11 mouse cellular contexts compared by ENCODE assay signal in the genomic region with DNA sequence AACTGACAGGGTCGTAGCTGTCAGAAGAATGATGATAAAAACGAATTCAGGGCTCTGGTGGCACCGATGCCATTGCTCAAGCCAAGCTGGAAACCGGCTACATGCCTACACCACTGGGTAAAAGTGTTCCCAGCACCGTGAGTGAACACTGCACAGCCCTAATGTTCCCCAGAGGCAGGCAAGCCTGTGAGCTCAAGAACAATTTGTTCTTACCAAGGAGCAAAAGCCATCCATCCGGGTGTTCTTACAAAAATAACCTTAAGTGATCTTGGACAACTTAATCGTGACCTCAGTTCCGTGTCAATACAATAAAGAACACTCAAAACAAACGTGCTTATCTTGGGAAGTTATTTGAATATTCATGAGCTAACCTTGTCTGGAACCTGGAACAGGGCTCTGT. TPM values are rescaled to one million over a fixed set of nuclear protein-coding genes. Genes with fewer than 3 reads are reported as not detected.
DNase-seq lines count a peak whose midpoint lies in the region; ATAC-seq and TF ChIP-seq lines count a peak whose summit lies in the region.
"Had no signal": no experiment of that assay in that cellular context is flagged by ENCODE, and none has a peak within 500 bp of the region (broad histone marks: within the 10 kb centered on the region; RNA-seq: fewer than 3 reads in every experiment).

No protein-coding gene starts in this region.

- no peak overlapping the region for H3K4me2 ChIP-seq in forebrain, postnatal 0 days (ENCODE audit: low read depth)
- peak overlapping the region; percentile 94 for H3K4me2 ChIP-seq in liver, embryonic 11.5 days
- H3K4me2 ChIP-seq in heart, embryonic 16.5 days (ENCODE audit: low read depth, low read length), result peak overlapping the region; percentile 95
- peak overlapping the region; percentile 97 for H3K4me2 ChIP-seq in myocyte (ENCODE audit: low read depth)
- H3K4me2 ChIP-seq: hindbrain, embryonic 14.5 days had no signal

- H3K4me3 ChIP-seq in forebrain, embryonic 10.5 days, result peak overlapping the region; percentile 76; the same call in 1 of the 2 replicates
- no peak overlapping the region for H3K4me3 ChIP-seq in forebrain, postnatal 0 days (ENCODE audit: low read depth, low read length)
- H3K4me3 ChIP-seq in liver, embryonic 11.5 days (ENCODE audit: low read depth, low read length), result peak overlapping the region; percentile 79
- peak overlapping the region; percentile 71 for H3K4me3 ChIP-seq in heart, embryonic 16.5 days (ENCODE audit: low read length)
- H3K4me3 ChIP-seq in myocyte, result peak overlapping the region; percentile 99

- TF ChIP-seq CTCF in forebrain, postnatal 0 days (IDR thresholded peaks at IDR 0.05; ENCODE audit: low read depth), result no peak

- DNase-seq in forebrain, embryonic 10.5 days (ENCODE audit: extremely low spot score, low spot score), result no peak
- no peak for DNase-seq in forebrain, postnatal 0 days
- no peak for DNase-seq in liver, embryonic 11.5 days (ENCODE audit: low spot score)
- no peak for DNase-seq in liver
- no peak for DNase-seq in right cerebral cortex, adult 18-20 months
- DNase-seq: kidney, postnatal 4 days; retina, postnatal 1 day had no signal

- H3K79me2 ChIP-seq in myocyte (ENCODE audit: control insufficient read depth, insufficient read depth), result peaks cover 71% of the 10 kb centered on the region

- H3K9ac ChIP-seq in forebrain, postnatal 0 days, result no peak overlapping the region
- H3K9ac ChIP-seq in liver, embryonic 11.5 days (ENCODE audit: low read depth, low read length), result no peak overlapping the region
- H3K9ac ChIP-seq in heart, embryonic 16.5 days (ENCODE audit: low read length), result peak overlapping the region; percentile 56; the same call in 1 of the 2 replicates
- H3K9ac ChIP-seq: hindbrain, embryonic 14.5 days had no signal

- no peak overlapping the region for H3ac ChIP-seq in myocyte (ENCODE audit: control insufficient read depth, insufficient read length)

- no peak overlapping the region for H3K27ac ChIP-seq in forebrain, embryonic 10.5 days
- no peak overlapping the region for H3K27ac ChIP-seq in forebrain, postnatal 0 days (ENCODE audit: low read depth, low read length)
- H3K27ac ChIP-seq in liver, embryonic 11.5 days (ENCODE audit: low read depth, low read length), result no peak overlapping the region
- peak overlapping the region; percentile 61 for H3K27ac ChIP-seq in heart, embryonic 16.5 days (ENCODE audit: low read length)
- H3K27ac ChIP-seq: hindbrain, embryonic 14.5 days had no signal

- H3K4me1 ChIP-seq in forebrain, embryonic 10.5 days, result peaks cover 51% of the 10 kb centered on the region
- H3K4me1 ChIP-seq in forebrain, postnatal 0 days (ENCODE audit: insufficient read depth), result peaks cover 3% of the 10 kb centered on the region
- peaks cover 29% of the 10 kb centered on the region for H3K4me1 ChIP-seq in liver, embryonic 11.5 days (replicated peaks; ENCODE audit: control insufficient read depth, insufficient read depth, low read length)
- peaks cover 24% of the 10 kb centered on the region for H3K4me1 ChIP-seq in heart, embryonic 16.5 days (ENCODE audit: control insufficient read depth, insufficient read depth, low read length)

- peaks cover 11% of the 10 kb centered on the region for H3K27me3 ChIP-seq in forebrain, embryonic 10.5 days (ENCODE audit: poor library complexity, severe bottlenecking)
- H3K27me3 ChIP-seq in forebrain, postnatal 0 days (ENCODE audit: insufficient read depth, low read length), result no peaks in the 10 kb centered on the region; the same call in 1 of the 2 replicates
- no peaks in the 10 kb centered on the region for H3K27me3 ChIP-seq in liver, embryonic 11.5 days (replicated peaks; ENCODE audit: control insufficient read depth, insufficient read depth, low read length)
- H3K27me3 ChIP-seq in heart, embryonic 16.5 days (ENCODE audit: control insufficient read depth, insufficient read depth, low read length), result no peaks in the 10 kb centered on the region
- no peaks in the 10 kb centered on the region for H3K27me3 ChIP-seq in myocyte (ENCODE audit: control insufficient read depth, insufficient read depth, insufficient read length)

- no peak for ATAC-seq in forebrain, postnatal 0 days
- ATAC-seq in liver, embryonic 11.5 days (replicated peaks; ENCODE audit: low FRiP score), result no peak
- no peak for ATAC-seq in heart, embryonic 16.5 days (replicated peaks; ENCODE audit: extremely low read depth, insufficient read depth, low FRiP score)
- ATAC-seq in inflammation-experienced regulatory T-cells, adult 6 months, result no peak

- TF ChIP-seq POLR2A in myocyte (IDR thresholded peaks at IDR 0.05; ENCODE audit: insufficient read length, low read depth), result no peak

- H3K9me3 ChIP-seq in forebrain, embryonic 10.5 days, result no peaks in the 10 kb centered on the region
- no peaks in the 10 kb centered on the region for H3K9me3 ChIP-seq in forebrain, postnatal 0 days (ENCODE audit: low read length)
- H3K9me3 ChIP-seq in liver, embryonic 11.5 days (ENCODE audit: control insufficient read depth, low read length), result no peaks in the 10 kb centered on the region
- H3K9me3 ChIP-seq in heart, embryonic 16.5 days (replicated peaks; ENCODE audit: control insufficient read depth, low read length), result no peaks in the 10 kb centered on the region

- WGBS in forebrain, embryonic 10.5 days, result 70% methylated on average over 9 of the region's 9 CpGs
- WGBS in forebrain, postnatal 0 days, result 56% methylated on average over 9 of the region's 9 CpGs
- WGBS in liver, embryonic 11.5 days, result 58% methylated on average over 9 of the region's 9 CpGs
- WGBS in heart, embryonic 16.5 days, result 35% methylated on average over 9 of the region's 9 CpGs

- peaks cover 32% of the 10 kb centered on the region for H3K36me3 ChIP-seq in forebrain, embryonic 10.5 days (replicated peaks)
- H3K36me3 ChIP-seq in forebrain, postnatal 0 days (ENCODE audit: insufficient read depth), result no peaks in the 10 kb centered on the region
- no peaks in the 10 kb centered on the region for H3K36me3 ChIP-seq in liver, embryonic 11.5 days (ENCODE audit: control insufficient read depth, insufficient read depth, low read length)
- no peaks in the 10 kb centered on the region for H3K36me3 ChIP-seq in heart, embryonic 16.5 days (ENCODE audit: control insufficient read depth, insufficient read depth)
- H3K36me3 ChIP-seq in myocyte (ENCODE audit: control insufficient read depth, insufficient read depth), result no peaks in the 10 kb centered on the region

TF ChIP-seq in myocyte, 11 proteins besides CTCF, POLR2A, EP300 and RAD21:
- TF ChIP-seq E2F4 (IDR thresholded peaks at IDR 0.05; ENCODE audit: insufficient read depth) (no peak), TCF12 (IDR thresholded peaks at IDR 0.05; ENCODE audit: insufficient read depth, poor library complexity, severe bottlenecking) (no peak), POLR2AphosphoS2 (IDR thresholded peaks at IDR 0.05; ENCODE audit: insufficient read length, low read depth) (no peak), CEBPB (IDR thresholded peaks at IDR 0.05; ENCODE audit: insufficient read depth, poor library complexity, severe bottlenecking) (no peak), MAX (IDR thresholded peaks at IDR 0.05; ENCODE audit: low read depth) (no peak), TCF3 (IDR thresholded peaks at IDR 0.05; ENCODE audit: insufficient read length, low read depth) (no peak), USF1 (IDR thresholded peaks at IDR 0.05; ENCODE audit: low read depth) (no peak), SRF (IDR thresholded peaks at IDR 0.05; ENCODE audit: control insufficient read depth, insufficient read length, low read depth) (no peak), MYOG (IDR thresholded peaks at IDR 0.05; ENCODE audit: control insufficient read depth in 1 of 3, insufficient read depth in 1 of 3, insufficient read length in 2 of 3, low read depth in 2 of 3) (no peak), MYOD1 (IDR thresholded peaks at IDR 0.05; ENCODE audit: control insufficient read depth in 1 of 3, insufficient read length in 2 of 3, low read depth in 2 of 3) (no peak), REST (IDR thresholded peaks at IDR 0.05; ENCODE audit: insufficient read depth, insufficient read length) (no peak)

RNA-seq across cellular contexts. Expression of gene Hk2, which starts 3.2 kb away (rescaled TPM):
- polyA plus RNA-seq in forebrain, embryonic 10.5 days (2016; fragmentation: Nextera tagmentation; extraction: Ambion mirVana), result 36.1 and 39.0 TPM in 2 replicates
- total RNA-seq in forebrain, postnatal 0 days (2014; rRNA removed), result 1.8 and 2.1 TPM in 2 replicates
- polyA plus RNA-seq in forebrain, postnatal 0 days (2015; fragmentation: Nextera tagmentation; extraction: Ambion mirVana), result 1.3 and 2.8 TPM in 2 replicates
- polyA plus RNA-seq in liver, embryonic 11.5 days (2014; fragmentation: Nextera tagmentation; extraction: Ambion mirVana), result 25.0 and 29.0 TPM in 2 replicates
- 37.4 and 46.7 TPM in 2 replicates for polyA plus RNA-seq in heart, embryonic 16.5 days (2015; fragmentation: Nextera tagmentation; extraction: Ambion mirVana)
- 81.2 TPM for polyA plus RNA-seq in myocyte (2012; fragmentation: generic; extraction: Trizol)
- polyA plus RNA-seq in inflammation-experienced regulatory T-cells, adult 6 months (2017; shearing (Covaris generic)), result 1 to 10 TPM; 3.9 to 9.0 (median 4.5) TPM
